Mouse (Mus musculus): ENCODE measurements around the gene Gm20696. TPM values are rescaled to one million over a fixed set of nuclear protein-coding genes. Genes with fewer than 3 reads are reported as not detected.

The Gm20696 gene
- polyA plus RNA-seq, 1 experiment from 2014 or later = 1.9 TPM

- Histone ChIP-seq H3K36me3 (ENCODE audit: control insufficient read depth, insufficient read depth, low read length) (0 out of 2 replicates have a peak, but pooled peaks cover 6% of the 10 kb centered on the region), H3K27ac (ENCODE audit: low read length) (no peak overlapping the region), H3K9me3 (replicated peaks; ENCODE audit: control insufficient read depth, low read length) (no peaks in the 10 kb centered on the region), H3K4me2 (ENCODE audit: low read depth, low read length) (no peak overlapping the region), H3K4me1 (ENCODE audit: control insufficient read depth, insufficient read depth, low read length) (peaks cover 4% of the 10 kb centered on the region; the same call in 1 of the 2 replicates), H3K4me3 (replicated peaks; ENCODE audit: low read length) (no peak overlapping the region), H3K9ac (ENCODE audit: low read length) (no peak overlapping the region), H3K27me3 (ENCODE audit: control insufficient read depth, insufficient read depth, low read length) (no peaks in the 10 kb centered on the region)
- no peak for ATAC-seq (ENCODE audit: insufficient read depth, low FRiP score)
- WGBS = 92% methylated on average over 14 of the region's 14 CpGs
Measured at GRCm38 (mm10) chr6:99430560-99430959, 236.0 kb downstream of the Gm20696 start.

- Histone ChIP-seq H3K4me3 (replicated peaks; ENCODE audit: low read length) (no peak overlapping the region), H3K4me1 (ENCODE audit: control insufficient read depth, insufficient read depth, low read length) (peaks cover 4% of the 10 kb centered on the region; the same call in 1 of the 2 replicates), H3K9me3 (replicated peaks; ENCODE audit: control insufficient read depth, low read length) (no peaks in the 10 kb centered on the region), H3K27me3 (ENCODE audit: control insufficient read depth, insufficient read depth, low read length) (no peaks in the 10 kb centered on the region), H3K9ac (ENCODE audit: low read length) (no peak overlapping the region), H3K36me3 (ENCODE audit: control insufficient read depth, insufficient read depth, low read length) (no peaks in the 10 kb centered on the region), H3K4me2 (ENCODE audit: low read depth, low read length) (no peak overlapping the region), H3K27ac (ENCODE audit: low read length) (no peak overlapping the region)
- WGBS = 62% methylated on average over 16 of the region's 16 CpGs
- ATAC-seq (ENCODE audit: insufficient read depth, low FRiP score) = no peak
Measured at GRCm38 (mm10) chr6:99429378-99430131, 237.0 kb downstream of the Gm20696 start.

GRCm38 (mm10) chr6:99428961-99429360 is 237.6 kb downstream of the Gm20696 start:
- WGBS = 66% methylated on average over 2 of the region's 2 CpGs
- ATAC-seq (ENCODE audit: insufficient read depth, low FRiP score) = no peak
- H3K9ac ChIP-seq (ENCODE audit: low read length) = no peak overlapping the region
- H3K4me2 ChIP-seq (ENCODE audit: low read depth, low read length) = no peak overlapping the region
- no peaks in the 10 kb centered on the region for H3K9me3 ChIP-seq (replicated peaks; ENCODE audit: control insufficient read depth, low read length)
- H3K27ac ChIP-seq (ENCODE audit: low read length) = no peak overlapping the region
- no peaks in the 10 kb centered on the region for H3K36me3 ChIP-seq (ENCODE audit: control insufficient read depth, insufficient read depth, low read length)
- no peaks in the 10 kb centered on the region for H3K27me3 ChIP-seq (ENCODE audit: control insufficient read depth, insufficient read depth, low read length)
- H3K4me1 ChIP-seq (ENCODE audit: control insufficient read depth, insufficient read depth, low read length) = peaks cover 4% of the 10 kb centered on the region; the same call in 1 of the 2 replicates
- H3K4me3 ChIP-seq (replicated peaks; ENCODE audit: low read length) = no peak overlapping the region

- no peaks in the 10 kb centered on the region for H3K36me3 ChIP-seq (ENCODE audit: control insufficient read depth, insufficient read depth, low read length)
- no peaks in the 10 kb centered on the region for H3K9me3 ChIP-seq (replicated peaks; ENCODE audit: control insufficient read depth, low read length)
- ATAC-seq (ENCODE audit: insufficient read depth, low FRiP score) = no peak
- H3K4me1 ChIP-seq (ENCODE audit: control insufficient read depth, insufficient read depth, low read length) = peaks cover 4% of the 10 kb centered on the region; the same call in 1 of the 2 replicates
- H3K27me3 ChIP-seq (ENCODE audit: control insufficient read depth, insufficient read depth, low read length) = no peaks in the 10 kb centered on the region
- no peak overlapping the region for H3K4me3 ChIP-seq (replicated peaks; ENCODE audit: low read length)
- H3K9ac ChIP-seq (ENCODE audit: low read length) = no peak overlapping the region
- no peak overlapping the region for H3K4me2 ChIP-seq (ENCODE audit: low read depth, low read length)
- WGBS = 62% methylated on average over 4 of the region's 4 CpGs
- H3K27ac ChIP-seq (ENCODE audit: low read length) = no peak overlapping the region
Measured at GRCm38 (mm10) chr6:99427301-99427700, 239.3 kb downstream of the Gm20696 start.

GRCm38 (mm10) chr6:99425044-99425443 is 241.6 kb downstream of the Gm20696 start:
- Histone ChIP-seq H3K4me2 (ENCODE audit: low read depth, low read length) (no peak overlapping the region), H3K9ac (ENCODE audit: low read length) (no peak overlapping the region), H3K4me1 (ENCODE audit: control insufficient read depth, insufficient read depth, low read length) (peaks cover 4% of the 10 kb centered on the region; the same call in 1 of the 2 replicates), H3K27me3 (ENCODE audit: control insufficient read depth, insufficient read depth, low read length) (no peaks in the 10 kb centered on the region), H3K9me3 (replicated peaks; ENCODE audit: control insufficient read depth, low read length) (no peaks in the 10 kb centered on the region), H3K36me3 (ENCODE audit: control insufficient read depth, insufficient read depth, low read length) (no peaks in the 10 kb centered on the region), H3K4me3 (replicated peaks; ENCODE audit: low read length) (no peak overlapping the region), H3K27ac (ENCODE audit: low read length) (no peak overlapping the region)
- WGBS = 52% methylated on average over 3 of the region's 3 CpGs
- no peak for ATAC-seq (ENCODE audit: insufficient read depth, low FRiP score)

- Histone ChIP-seq H3K36me3 (ENCODE audit: control insufficient read depth, insufficient read depth, low read length) (no peaks in the 10 kb centered on the region), H3K27me3 (ENCODE audit: control insufficient read depth, insufficient read depth, low read length) (no peaks in the 10 kb centered on the region), H3K9ac (ENCODE audit: low read length) (no peak overlapping the region), H3K4me1 (ENCODE audit: control insufficient read depth, insufficient read depth, low read length) (no peaks in the 10 kb centered on the region; the same call in 1 of the 2 replicates), H3K4me3 (replicated peaks; ENCODE audit: low read length) (no peak overlapping the region), H3K4me2 (ENCODE audit: low read depth, low read length) (no peak overlapping the region), H3K27ac (ENCODE audit: low read length) (no peak overlapping the region), H3K9me3 (replicated peaks; ENCODE audit: control insufficient read depth, low read length) (no peaks in the 10 kb centered on the region)
- WGBS = 82% methylated on average over 8 of the region's 8 CpGs
- ATAC-seq (ENCODE audit: insufficient read depth, low FRiP score) = no peak
Measured at GRCm38 (mm10) chr6:99420666-99421065, 245.9 kb downstream of the Gm20696 start.

DNA sequence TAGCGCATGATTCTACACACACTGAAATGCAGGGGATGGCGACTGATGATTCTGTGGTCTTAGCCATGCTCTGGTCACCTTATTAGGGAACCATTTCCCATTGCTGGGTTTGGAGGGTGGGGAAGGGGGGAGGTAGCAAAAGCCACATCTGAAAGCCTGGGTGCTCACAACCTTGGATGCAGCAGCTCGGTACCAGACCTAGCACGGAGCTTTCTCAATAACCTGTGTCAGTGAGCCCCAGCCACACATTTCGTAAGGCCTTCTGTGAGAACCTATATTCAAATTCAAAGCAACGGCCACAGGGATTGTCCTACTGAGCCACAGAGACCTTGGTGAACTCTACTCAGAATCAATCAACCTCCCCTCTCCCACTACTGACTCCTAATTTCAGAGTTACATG is 254.0 kb downstream of the Gm20696 start:
- Histone ChIP-seq H3K4me3 (replicated peaks; ENCODE audit: low read length) (no peak overlapping the region), H3K27ac (ENCODE audit: low read length) (peak overlapping the region; percentile 26; the same call in 1 of the 2 replicates), H3K4me1 (ENCODE audit: control insufficient read depth, insufficient read depth, low read length) (peaks cover 6% of the 10 kb centered on the region; the same call in 1 of the 2 replicates), H3K27me3 (ENCODE audit: control insufficient read depth, insufficient read depth, low read length) (no peaks in the 10 kb centered on the region), H3K4me2 (ENCODE audit: low read depth, low read length) (no peak overlapping the region), H3K9ac (ENCODE audit: low read length) (no peak overlapping the region), H3K9me3 (replicated peaks; ENCODE audit: control insufficient read depth, low read length) (no peaks in the 10 kb centered on the region), H3K36me3 (ENCODE audit: control insufficient read depth, insufficient read depth, low read length) (no peaks in the 10 kb centered on the region)
- WGBS = 85% methylated on average over 6 of the region's 6 CpGs
- ATAC-seq (ENCODE audit: insufficient read depth, low FRiP score) = no peak

GRCm38 (mm10) chr6:99409602-99410001 is 257.0 kb downstream of the Gm20696 start:
- 66% methylated on average over 5 of the region's 5 CpGs for WGBS
- H3K27ac ChIP-seq (ENCODE audit: low read length) = no peak overlapping the region
- ATAC-seq (ENCODE audit: insufficient read depth, low FRiP score) = no peak
- H3K4me1 ChIP-seq (ENCODE audit: control insufficient read depth, insufficient read depth, low read length) = peaks cover 13% of the 10 kb centered on the region; the same call in 1 of the 2 replicates
- no peaks in the 10 kb centered on the region for H3K27me3 ChIP-seq (ENCODE audit: control insufficient read depth, insufficient read depth, low read length)
- no peak overlapping the region for H3K4me2 ChIP-seq (ENCODE audit: low read depth, low read length)
- no peak overlapping the region for H3K4me3 ChIP-seq (replicated peaks; ENCODE audit: low read length)
- H3K9ac ChIP-seq (ENCODE audit: low read length) = no peak overlapping the region
- H3K9me3 ChIP-seq (replicated peaks; ENCODE audit: control insufficient read depth, low read length) = no peaks in the 10 kb centered on the region
- H3K36me3 ChIP-seq (ENCODE audit: control insufficient read depth, insufficient read depth, low read length) = no peaks in the 10 kb centered on the region

- Histone ChIP-seq H3K4me1 (ENCODE audit: control insufficient read depth, insufficient read depth, low read length) (peaks cover 13% of the 10 kb centered on the region; the same call in 1 of the 2 replicates), H3K9me3 (replicated peaks; ENCODE audit: control insufficient read depth, low read length) (no peaks in the 10 kb centered on the region), H3K36me3 (ENCODE audit: control insufficient read depth, insufficient read depth, low read length) (no peaks in the 10 kb centered on the region), H3K4me2 (ENCODE audit: low read depth, low read length) (no peak overlapping the region), H3K4me3 (replicated peaks; ENCODE audit: low read length) (no peak overlapping the region), H3K9ac (ENCODE audit: low read length) (no peak overlapping the region), H3K27ac (ENCODE audit: low read length) (no peak overlapping the region), H3K27me3 (ENCODE audit: control insufficient read depth, insufficient read depth, low read length) (no peaks in the 10 kb centered on the region)
- WGBS = 62% methylated on average over 4 of the region's 4 CpGs
- ATAC-seq (ENCODE audit: insufficient read depth, low FRiP score) = no peak
Measured at GRCm38 (mm10) chr6:99408880-99409279, 257.7 kb downstream of the Gm20696 start.

Data from stomach, embryonic 16.5 days (tissue).